Mouse (Mus musculus): Measurements from ENCODE around the gene Nfkbid. TPM values are rescaled to one million over a fixed set of nuclear protein-coding genes. Genes with fewer than 3 reads are reported as not detected.
A peak's percentile ranks its signal among the peaks of the same experiment; 100 is the strongest.

Gene Nfkbid
- polyA plus RNA-seq, 1 experiment from 2014 or later = 3.4 TPM

DNA sequence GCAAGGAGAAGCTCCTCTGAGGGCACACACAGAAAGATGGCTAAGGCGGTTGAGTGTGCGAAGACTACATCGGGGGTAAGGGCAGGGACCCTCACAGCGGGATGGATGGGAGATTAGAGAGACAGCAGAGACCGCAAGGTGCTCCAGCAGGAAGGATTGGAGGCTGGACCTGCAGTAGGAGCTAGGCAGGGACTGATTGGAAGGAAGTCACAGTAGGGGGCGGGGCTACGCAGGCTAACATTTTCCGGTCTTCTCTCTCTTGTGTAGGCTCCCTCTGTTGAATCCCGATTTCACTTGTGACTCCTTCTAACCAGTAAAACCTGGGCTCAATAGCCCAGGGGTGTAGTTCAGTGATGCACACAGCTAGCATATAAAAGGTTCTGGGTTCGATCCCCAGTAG lies 15.3 kb downstream of the Nfkbid start:
- no peak for ATAC-seq
- H3K9me3 ChIP-seq (ENCODE audit: control insufficient read depth, low read length) = no peaks in the 10 kb centered on the region
- no peaks in the 10 kb centered on the region for H3K27me3 ChIP-seq (replicated peaks; ENCODE audit: control insufficient read depth, insufficient read depth, low read length)
- H3K36me3 ChIP-seq (ENCODE audit: control insufficient read depth, insufficient read depth) = peaks cover 36% of the 10 kb centered on the region
- no peak overlapping the region for H3K9ac ChIP-seq (replicated peaks; ENCODE audit: low read depth, low read length)
- H3K4me2 ChIP-seq (ENCODE audit: low read length) = no peak overlapping the region
- no peak overlapping the region for H3K4me3 ChIP-seq (replicated peaks; ENCODE audit: low read length)
- 0 out of 2 replicates have a peak, but pooled peaks cover 2% of the 10 kb centered on the region for H3K4me1 ChIP-seq (replicated peaks; ENCODE audit: control insufficient read depth, insufficient read depth, low read length)
- 21% methylated on average over 10 of the region's 10 CpGs for WGBS
- no peak overlapping the region for H3K27ac ChIP-seq (ENCODE audit: low read length)

DNA sequence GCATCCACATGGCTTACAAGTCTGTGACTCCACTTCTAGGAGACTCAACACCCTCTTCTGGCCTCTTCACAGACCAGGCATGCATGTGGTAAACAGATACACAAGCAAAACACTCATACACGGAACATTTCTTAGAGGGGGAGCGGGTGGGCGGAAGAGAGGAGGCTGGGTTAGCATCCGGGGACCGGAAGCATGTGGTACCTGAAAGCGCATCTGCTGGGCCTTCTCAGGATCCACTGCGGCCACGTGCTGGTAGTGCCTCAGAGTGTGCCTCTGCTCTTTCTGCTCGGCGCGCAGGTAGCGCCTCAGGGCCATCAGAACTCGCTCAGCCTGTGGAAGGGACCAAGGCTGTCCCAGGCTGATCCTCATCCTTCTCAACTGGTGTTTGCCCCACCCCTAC lies 18.2 kb downstream of the Nfkbid start:
- H3K4me2 ChIP-seq (ENCODE audit: low read length) = no peak overlapping the region
- H3K9me3 ChIP-seq (ENCODE audit: control insufficient read depth, low read length) = no peaks in the 10 kb centered on the region
- H3K27me3 ChIP-seq (replicated peaks; ENCODE audit: control insufficient read depth, insufficient read depth, low read length) = no peaks in the 10 kb centered on the region
- H3K9ac ChIP-seq (replicated peaks; ENCODE audit: low read depth, low read length) = no peak overlapping the region
- H3K4me1 ChIP-seq (replicated peaks; ENCODE audit: control insufficient read depth, insufficient read depth, low read length) = peaks cover 25% of the 10 kb centered on the region
- 82% methylated on average over 13 of the region's 13 CpGs for WGBS
- H3K36me3 ChIP-seq (ENCODE audit: control insufficient read depth, insufficient read depth) = peaks cover 41% of the 10 kb centered on the region
- no peak overlapping the region for H3K4me3 ChIP-seq (replicated peaks; ENCODE audit: low read length)
- H3K27ac ChIP-seq (ENCODE audit: low read length) = no peak overlapping the region
- ATAC-seq = no peak

DNA sequence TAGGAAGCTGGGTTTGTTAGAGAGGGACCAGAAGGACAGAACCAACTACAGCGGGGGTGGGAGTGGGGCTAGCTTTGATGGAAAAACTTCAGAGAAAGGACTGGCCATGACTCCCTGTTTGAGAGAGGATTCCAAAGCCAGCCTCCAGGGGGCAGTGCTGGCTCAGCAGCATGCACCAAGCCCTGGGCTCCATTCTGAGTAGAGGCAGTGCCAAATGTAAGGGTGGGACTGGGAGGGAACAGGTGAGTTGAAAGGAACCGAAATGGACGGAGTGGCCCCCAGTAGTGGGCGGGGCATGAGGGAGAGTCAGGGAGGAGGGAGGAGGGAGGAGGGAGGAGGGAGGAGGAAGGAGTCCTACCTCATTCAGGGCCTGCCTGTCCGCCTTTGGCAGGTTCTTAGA lies 19.2 kb downstream of the Nfkbid start:
- Histone ChIP-seq H3K4me3 (replicated peaks; ENCODE audit: low read length) (no peak overlapping the region), H3K4me2 (ENCODE audit: low read length) (no peak overlapping the region), H3K9me3 (ENCODE audit: control insufficient read depth, low read length) (no peaks in the 10 kb centered on the region), H3K27ac (ENCODE audit: low read length) (no peak overlapping the region), H3K36me3 (ENCODE audit: control insufficient read depth, insufficient read depth) (peaks cover 33% of the 10 kb centered on the region), H3K27me3 (replicated peaks; ENCODE audit: control insufficient read depth, insufficient read depth, low read length) (no peaks in the 10 kb centered on the region), H3K4me1 (replicated peaks; ENCODE audit: control insufficient read depth, insufficient read depth, low read length) (peaks cover 25% of the 10 kb centered on the region), H3K9ac (replicated peaks; ENCODE audit: low read depth, low read length) (no peak overlapping the region)
- 11% methylated on average over 4 of the region's 5 CpGs for WGBS
- no peak for ATAC-seq

DNA sequence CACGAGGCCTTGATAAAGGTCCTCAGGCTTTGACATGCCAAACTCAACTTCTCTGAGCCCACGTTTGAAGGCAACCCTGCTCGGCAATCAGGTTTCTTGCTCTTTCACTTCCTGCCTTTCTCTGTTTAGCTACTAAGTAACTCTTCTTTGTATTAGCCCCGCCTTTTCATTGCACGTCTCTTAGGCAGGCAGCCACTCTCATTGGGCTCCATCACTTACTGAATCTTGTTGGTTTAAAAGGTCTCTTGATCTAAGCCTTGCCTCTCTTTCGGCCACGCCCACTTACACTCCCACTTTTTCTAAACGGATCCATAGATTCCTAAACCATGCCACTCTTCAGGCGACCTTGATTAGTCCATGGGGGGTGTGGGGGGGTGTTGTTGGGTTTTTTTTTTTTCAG lies 22.2 kb downstream of the Nfkbid start:
- H3K4me1 ChIP-seq (replicated peaks; ENCODE audit: control insufficient read depth, insufficient read depth, low read length) = peaks cover 31% of the 10 kb centered on the region
- no peak overlapping the region for H3K9ac ChIP-seq (replicated peaks; ENCODE audit: low read depth, low read length)
- peaks cover 23% of the 10 kb centered on the region for H3K36me3 ChIP-seq (ENCODE audit: control insufficient read depth, insufficient read depth)
- no peak overlapping the region; the same call in 1 of the 2 replicates for H3K27ac ChIP-seq (ENCODE audit: low read length)
- H3K4me2 ChIP-seq (ENCODE audit: low read length) = peak overlapping the region; percentile 93
- peak overlapping the region; percentile 94 for H3K4me3 ChIP-seq (replicated peaks; ENCODE audit: low read length)
- no peaks in the 10 kb centered on the region for H3K27me3 ChIP-seq (replicated peaks; ENCODE audit: control insufficient read depth, insufficient read depth, low read length)
- H3K9me3 ChIP-seq (ENCODE audit: control insufficient read depth, low read length) = no peaks in the 10 kb centered on the region
- 18% methylated on average over 9 of the region's 9 CpGs for WGBS
- no peak for ATAC-seq

DNA sequence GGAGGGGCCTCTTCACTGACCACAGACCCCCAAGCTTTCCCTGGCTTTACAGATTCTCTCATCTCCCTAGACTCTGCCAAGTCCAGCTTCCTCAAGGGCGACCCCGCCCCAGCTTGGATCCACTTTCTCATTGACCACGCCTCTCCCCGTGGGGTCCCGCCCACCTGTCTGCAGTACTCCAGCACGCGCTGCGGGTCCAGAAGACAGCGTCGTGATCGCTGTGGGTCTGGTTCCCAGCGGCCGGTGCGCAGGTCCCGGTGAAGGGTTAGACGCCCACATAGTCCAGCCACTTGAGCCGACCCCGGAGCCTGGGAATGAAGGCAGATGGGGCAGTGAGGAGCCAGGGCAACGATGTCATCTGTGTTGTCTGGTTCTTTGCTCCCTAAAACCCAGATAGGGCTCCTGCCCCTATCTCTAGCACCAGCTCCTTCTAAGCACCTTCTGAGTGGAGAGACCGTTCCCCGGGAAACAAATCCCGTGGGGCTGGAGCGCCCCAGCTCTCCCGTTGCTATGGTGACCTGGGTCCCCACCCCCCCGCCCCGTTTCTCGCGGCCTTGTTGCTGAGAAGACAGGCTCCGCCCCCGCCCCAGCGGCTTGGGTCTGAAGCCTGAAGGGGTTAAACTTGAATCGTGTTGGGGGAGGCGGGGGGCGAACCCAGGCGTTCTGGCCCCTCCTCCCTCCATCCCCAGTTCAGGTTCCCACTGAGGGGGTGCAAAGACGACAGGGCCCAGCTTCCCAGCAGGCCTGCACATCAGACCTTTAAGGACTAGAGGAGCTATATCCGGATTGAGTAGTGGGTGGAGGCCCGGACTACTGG lies 22.8 kb downstream of the Nfkbid start:
- H3K27ac ChIP-seq (ENCODE audit: low read length) = peak overlapping the region; percentile 95
- H3K4me3 ChIP-seq (replicated peaks; ENCODE audit: low read length) = peak overlapping the region; percentile 94
- H3K9ac ChIP-seq (replicated peaks; ENCODE audit: low read depth, low read length) = peak overlapping the region; percentile 96
- under 1% methylated on average over 37 of the region's 38 CpGs for WGBS
- peak; percentile 66 for ATAC-seq
- H3K4me2 ChIP-seq (ENCODE audit: low read length) = peak overlapping the region; percentile 93
- H3K36me3 ChIP-seq (ENCODE audit: control insufficient read depth, insufficient read depth) = peaks cover 23% of the 10 kb centered on the region
- no peaks in the 10 kb centered on the region for H3K27me3 ChIP-seq (replicated peaks; ENCODE audit: control insufficient read depth, insufficient read depth, low read length)
- no peaks in the 10 kb centered on the region for H3K9me3 ChIP-seq (ENCODE audit: control insufficient read depth, low read length)
- peaks cover 31% of the 10 kb centered on the region for H3K4me1 ChIP-seq (replicated peaks; ENCODE audit: control insufficient read depth, insufficient read depth, low read length)

DNA sequence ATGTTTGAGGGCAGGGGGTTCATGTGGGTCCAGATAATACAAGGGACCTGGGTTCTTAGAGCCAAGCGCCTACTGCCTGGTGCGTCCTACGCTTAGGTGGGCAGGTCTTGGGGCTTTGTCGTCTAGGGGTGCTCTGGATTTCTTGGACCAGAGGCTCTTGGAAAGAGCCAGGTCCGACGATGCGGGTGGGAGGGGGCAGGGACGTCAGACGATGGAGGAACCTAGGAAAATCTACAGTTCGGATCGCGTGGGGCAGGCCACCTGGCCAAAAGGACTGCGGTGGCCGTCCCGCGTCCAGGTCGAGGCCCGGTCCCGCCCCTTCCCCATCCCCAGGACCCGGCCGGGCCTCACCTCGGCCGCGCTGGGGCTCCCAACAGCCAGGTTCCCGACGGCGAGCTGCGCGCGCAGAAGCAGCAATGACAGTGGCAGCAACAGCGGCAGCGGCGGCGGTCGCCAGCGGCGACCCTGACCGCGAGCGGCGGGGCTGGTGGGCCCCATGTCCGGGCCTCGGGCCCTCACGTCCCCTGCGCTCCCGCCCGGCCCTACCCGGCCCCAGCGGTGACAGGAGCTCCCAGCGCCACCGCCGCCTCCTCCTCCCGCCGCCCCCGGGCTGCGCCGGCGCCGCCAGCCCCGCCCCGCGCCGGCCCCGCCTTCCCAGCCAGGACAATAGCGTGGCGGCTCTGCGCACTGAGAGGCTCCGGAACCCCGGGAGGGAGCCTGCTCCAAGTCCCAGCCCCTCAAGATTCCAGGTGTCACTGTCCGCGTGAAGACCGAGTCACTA lies 23.6 kb downstream of the Nfkbid start, which contains the start of gene Aplp1:
TSS of gene Aplp1 (minus strand) at position 565 of the 781 bp plus-strand sequence.
- H3K36me3 ChIP-seq (ENCODE audit: control insufficient read depth, insufficient read depth) = peaks cover 16% of the 10 kb centered on the region
- no peaks in the 10 kb centered on the region for H3K27me3 ChIP-seq (replicated peaks; ENCODE audit: control insufficient read depth, insufficient read depth, low read length)
- ATAC-seq = peak; percentile 86
- peak within 1 kb of the TSS; percentile 94 for H3K4me3 ChIP-seq (replicated peaks; ENCODE audit: low read length)
- peak within 1 kb of the TSS; percentile 93 for H3K4me2 ChIP-seq (ENCODE audit: low read length)
- no peaks in the 10 kb centered on the region for H3K9me3 ChIP-seq (ENCODE audit: control insufficient read depth, low read length)
- peak within 1 kb of the TSS; percentile 96 for H3K9ac ChIP-seq (replicated peaks; ENCODE audit: low read depth, low read length)
- peaks cover 31% of the 10 kb centered on the region for H3K4me1 ChIP-seq (replicated peaks; ENCODE audit: control insufficient read depth, insufficient read depth, low read length)
- WGBS = under 1% methylated on average over 72 of the region's 72 CpGs
- H3K27ac ChIP-seq (ENCODE audit: low read length) = peak within 1 kb of the TSS; percentile 95

DNA sequence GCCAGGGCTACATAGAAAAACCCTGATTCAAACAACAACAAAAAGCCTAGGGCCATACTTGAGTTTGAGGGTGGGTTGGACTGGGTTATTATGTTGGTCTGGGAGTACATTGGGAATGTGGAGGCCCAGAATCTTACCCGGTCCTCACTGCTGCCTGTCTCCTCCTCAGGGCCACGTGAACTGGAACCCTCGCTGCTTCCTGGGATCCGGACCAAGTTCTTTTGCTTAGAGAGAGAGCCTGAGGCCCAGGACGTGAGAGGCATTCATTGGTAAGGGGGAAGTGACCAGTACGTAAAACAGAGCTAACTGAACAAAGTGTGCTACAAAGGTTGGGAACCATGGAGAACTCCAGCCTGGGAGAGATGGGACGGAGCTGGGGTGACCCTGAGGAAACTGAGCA lies 28.7 kb downstream of the Nfkbid start:
- Histone ChIP-seq H3K4me1 (replicated peaks; ENCODE audit: control insufficient read depth, insufficient read depth, low read length) (peaks cover 7% of the 10 kb centered on the region), H3K4me3 (replicated peaks; ENCODE audit: low read length) (no peak overlapping the region), H3K36me3 (ENCODE audit: control insufficient read depth, insufficient read depth) (no peaks in the 10 kb centered on the region), H3K27ac (ENCODE audit: low read length) (no peak overlapping the region), H3K27me3 (replicated peaks; ENCODE audit: control insufficient read depth, insufficient read depth, low read length) (peaks cover 29% of the 10 kb centered on the region), H3K4me2 (ENCODE audit: low read length) (no peak overlapping the region), H3K9me3 (ENCODE audit: control insufficient read depth, low read length) (no peaks in the 10 kb centered on the region), H3K9ac (replicated peaks; ENCODE audit: low read depth, low read length) (no peak overlapping the region)
- 69% methylated on average over 7 of the region's 7 CpGs for WGBS
- ATAC-seq = no peak

DNA sequence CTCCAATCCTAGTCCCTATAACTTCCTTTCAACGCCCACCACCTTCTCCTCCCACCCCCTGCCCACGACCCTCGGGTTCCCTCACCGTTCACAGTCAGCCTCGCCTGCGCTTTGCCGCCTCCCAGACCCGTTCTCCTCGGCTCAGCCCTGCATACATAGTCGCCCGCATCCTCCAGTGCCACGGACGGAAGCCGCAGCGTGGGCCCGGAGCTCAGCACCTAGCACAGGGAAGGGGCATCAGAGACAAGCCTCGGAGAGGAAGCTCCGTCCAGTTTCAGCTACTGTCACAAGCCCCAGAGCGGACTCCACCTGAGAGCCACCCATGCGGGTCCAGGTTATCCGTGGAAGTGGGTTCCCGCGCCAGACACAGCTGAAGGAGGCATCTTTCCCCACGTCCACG lies 31.8 kb downstream of the Nfkbid start:
- peaks cover 45% of the 10 kb centered on the region for H3K27me3 ChIP-seq (replicated peaks; ENCODE audit: control insufficient read depth, insufficient read depth, low read length)
- WGBS = 13% methylated on average over 25 of the region's 25 CpGs
- H3K27ac ChIP-seq (ENCODE audit: low read length) = no peak overlapping the region
- no peak overlapping the region for H3K4me3 ChIP-seq (replicated peaks; ENCODE audit: low read length)
- no peak overlapping the region for H3K9ac ChIP-seq (replicated peaks; ENCODE audit: low read depth, low read length)
- H3K36me3 ChIP-seq (ENCODE audit: control insufficient read depth, insufficient read depth) = no peaks in the 10 kb centered on the region
- H3K4me2 ChIP-seq (ENCODE audit: low read length) = no peak overlapping the region
- H3K9me3 ChIP-seq (ENCODE audit: control insufficient read depth, low read length) = 0 out of 2 replicates have a peak, but pooled peaks cover 2% of the 10 kb centered on the region
- peaks cover 13% of the 10 kb centered on the region for H3K4me1 ChIP-seq (replicated peaks; ENCODE audit: control insufficient read depth, insufficient read depth, low read length)
- ATAC-seq = no peak

DNA sequence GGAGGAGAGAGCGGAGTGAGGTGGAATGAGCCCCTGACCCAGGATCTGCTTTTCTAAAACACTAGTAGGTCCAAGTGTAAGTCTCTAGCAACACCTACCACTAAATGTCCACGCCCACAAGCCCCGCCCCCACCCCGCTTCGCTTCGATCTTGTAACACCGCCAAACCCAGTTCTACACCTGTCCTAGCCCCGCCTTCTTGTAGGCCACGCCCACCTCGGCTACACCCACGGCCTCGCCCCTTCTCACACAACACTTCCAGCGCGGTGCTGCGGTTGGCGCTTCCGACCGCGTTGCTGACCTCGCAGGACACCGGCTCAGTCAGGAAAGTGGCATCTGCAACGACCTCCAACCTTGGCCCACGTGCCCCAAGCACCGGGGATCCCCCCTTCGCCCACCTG lies 32.2 kb downstream of the Nfkbid start:
- Histone ChIP-seq H3K36me3 (ENCODE audit: control insufficient read depth, insufficient read depth) (no peaks in the 10 kb centered on the region), H3K9ac (replicated peaks; ENCODE audit: low read depth, low read length) (no peak overlapping the region), H3K27ac (ENCODE audit: low read length) (no peak overlapping the region), H3K4me3 (replicated peaks; ENCODE audit: low read length) (no peak overlapping the region), H3K4me2 (ENCODE audit: low read length) (no peak overlapping the region), H3K4me1 (replicated peaks; ENCODE audit: control insufficient read depth, insufficient read depth, low read length) (peaks cover 13% of the 10 kb centered on the region), H3K27me3 (replicated peaks; ENCODE audit: control insufficient read depth, insufficient read depth, low read length) (peaks cover 49% of the 10 kb centered on the region), H3K9me3 (ENCODE audit: control insufficient read depth, low read length) (0 out of 2 replicates have a peak, but pooled peaks cover 2% of the 10 kb centered on the region)
- no peak for ATAC-seq
- WGBS = under 1% methylated on average over 25 of the region's 25 CpGs
